Mouse (Mus musculus) liver, embryonic 14.5 days (tissue): ENCODE data around the gene Pglyrp2.

Experiments used
- CTCF ChIP-seq: IDR thresholded peaks from 2 replicates; pipeline ENCODE4 v1.5.1; 2016; ENCODE audit warnings: antibody characterized with exemption, low read depth, control low read depth
- EP300 ChIP-seq: IDR thresholded peaks from 2 replicates; pipeline ENCODE4 v1.6.1; 2016; ENCODE audit warnings: antibody characterized with exemption, low read depth

GRCm38 (mm10) chr17:32378786-32379185 lies 45.2 kb downstream of the Pglyrp2 start:
- TF ChIP-seq CTCF: no peak
- no peak for TF ChIP-seq EP300
